Mouse (Mus musculus) kidney, embryonic 14.5 days (tissue): ENCODE data around the gene Plekha1. TPM values are rescaled to one million over a fixed set of nuclear protein-coding genes. Genes with fewer than 3 reads are reported as not detected.

ENCODE experiments used
- ATAC-seq: fragments of 200-750 bp; cut with Nextera tagmentation; 2 replicates; pipeline ENCODE4 v1.8.0; 2017; ENCODE audit warnings: moderate number of reproducible peaks, mild to moderate bottlenecking, moderate TSS enrichment, moderate library complexity; ENCODE audit not compliant: low FRiP score, low TSS enrichment
- H3K27ac ChIP-seq: fragments of 300-500 bp; sonication (generic); 2 replicates; pipeline ENCODE4 v1.5.1; 2014; ENCODE audit warnings: low read depth, mild to moderate bottlenecking, low read length, moderate library complexity, mixed read lengths
- H3K27me3 ChIP-seq: fragments of 300-500 bp; sonication (generic); 2 replicates; pipeline ENCODE4 v1.6.1; 2014; ENCODE audit warnings: mild to moderate bottlenecking, low read length; ENCODE audit not compliant: control insufficient read depth, insufficient read depth
- H3K36me3 ChIP-seq: fragments of 300-500 bp; sonication (generic); 2 replicates; pipeline ENCODE4 v1.6.1; 2014; ENCODE audit warnings: low read length, mixed read lengths; ENCODE audit not compliant: control insufficient read depth, insufficient read depth
- H3K4me1 ChIP-seq: fragments of 300-500 bp; sonication (generic); 2 replicates; pipeline ENCODE4 v1.6.1; 2014; ENCODE audit warnings: low read length, mixed read lengths; ENCODE audit not compliant: control insufficient read depth, insufficient read depth
- H3K4me2 ChIP-seq: fragments of 300-500 bp; sonication (generic); replicated peaks from 2 replicates; pipeline ENCODE4 v1.6.1; 2014; ENCODE audit warnings: low read depth, mild to moderate bottlenecking, low read length
- H3K4me3 ChIP-seq: fragments of 300-500 bp; sonication (generic); 2 replicates; pipeline ENCODE4 v1.5.1; 2014; ENCODE audit warnings: mild to moderate bottlenecking, low read length
- H3K9ac ChIP-seq: fragments of 300-500 bp; sonication (generic); 2 replicates; pipeline ENCODE4 v1.6.1; 2014; ENCODE audit warnings: low read depth, mild to moderate bottlenecking, low read length, moderate library complexity
- H3K9me3 ChIP-seq: fragments of 300-500 bp; sonication (generic); 2 replicates; pipeline ENCODE4 v1.6.1; 2016; ENCODE audit warnings: low read length; ENCODE audit not compliant: control insufficient read depth
- WGBS: fragments of 180-500 bp; shearing (Covaris S2); extraction: QIAGEN DNeasy Blood & Tissue Kit; methylation state at CpG from one replicate; pipeline ENCODE4 v1.1.7; 2014; 5-methylcytosine and 5-hydroxymethylcytosine counted together
- polyA plus RNA-seq: library from polyadenylated mRNA; unstranded; fragments of >200 nt; fragmentation: Nextera tagmentation; extraction: Ambion mirVana; gene quantifications from 2 replicates; pipeline ENCODE4 v1.2.1, GENCODE M21; 2014

Plekha1 gene
- polyA plus RNA-seq, 1 experiment from 2014 or later, result 72.9 TPM

- H3K27ac ChIP-seq, result no peak overlapping the region
- no peak overlapping the region for H3K4me2 ChIP-seq
- no peak overlapping the region for H3K9ac ChIP-seq
- 81% methylated on average over 4 of the region's 4 CpGs for WGBS
- no peak for ATAC-seq
- H3K4me3 ChIP-seq, result no peak overlapping the region
- H3K9me3 ChIP-seq, result no peaks in the 10 kb centered on the region
- H3K27me3 ChIP-seq, result no peaks in the 10 kb centered on the region
- peaks cover 36% of the 10 kb centered on the region for H3K36me3 ChIP-seq
- no peaks in the 10 kb centered on the region for H3K4me1 ChIP-seq
These were observed 32.8 kb downstream of the Plekha1 start for GRCm38 (mm10) chr7:130898373-130898772.

- WGBS, result 90% methylated on average over 5 of the region's 5 CpGs
- Histone ChIP-seq H3K36me3 (peaks cover 55% of the 10 kb centered on the region), H3K4me2 (no peak overlapping the region), H3K27ac (no peak overlapping the region), H3K4me1 (no peaks in the 10 kb centered on the region), H3K27me3 (no peaks in the 10 kb centered on the region), H3K9ac (no peak overlapping the region), H3K4me3 (no peak overlapping the region), H3K9me3 (no peaks in the 10 kb centered on the region)
- no peak for ATAC-seq
These were observed 34.8 kb downstream of the Plekha1 start for GRCm38 (mm10) chr7:130900233-130900848.

- ATAC-seq, result no peak
- WGBS, result 94% methylated on average over 1 of the region's 1 CpGs
These were observed 37.4 kb downstream of the Plekha1 start for GRCm38 (mm10) chr7:130902929-130903328.

GRCm38 (mm10) chr7:130903505-130904074 is 38.0 kb downstream of the Plekha1 start:
- 84% methylated on average over 16 of the region's 16 CpGs for WGBS

More at GRCm38 (mm10) chr7:130902929-130903328, 37.4 kb downstream of the Plekha1 start:
- Histone ChIP-seq H3K4me3 (no peak overlapping the region), H3K4me1 (no peaks in the 10 kb centered on the region), H3K9me3 (no peaks in the 10 kb centered on the region), H3K9ac (no peak overlapping the region), H3K36me3 (peaks cover 54% of the 10 kb centered on the region), H3K4me2 (no peak overlapping the region), H3K27ac (no peak overlapping the region), H3K27me3 (no peaks in the 10 kb centered on the region)

GRCm38 (mm10) chr7:130904571-130905365 is 39.2 kb downstream of the Plekha1 start:
- Histone ChIP-seq H3K4me3 (no peak overlapping the region), H3K27ac (no peak overlapping the region), H3K9me3 (no peaks in the 10 kb centered on the region), H3K4me2 (no peak overlapping the region), H3K27me3 (no peaks in the 10 kb centered on the region), H3K4me1 (no peaks in the 10 kb centered on the region), H3K36me3 (peaks cover 69% of the 10 kb centered on the region), H3K9ac (no peak overlapping the region)
- ATAC-seq, result no peak
- WGBS, result 86% methylated on average over 13 of the region's 13 CpGs

More at GRCm38 (mm10) chr7:130903505-130904074, 38.0 kb downstream of the Plekha1 start:
- Histone ChIP-seq H3K27me3 (no peaks in the 10 kb centered on the region), H3K4me1 (no peaks in the 10 kb centered on the region), H3K27ac (no peak overlapping the region), H3K9ac (no peak overlapping the region), H3K36me3 (peaks cover 60% of the 10 kb centered on the region), H3K4me2 (no peak overlapping the region), H3K4me3 (no peak overlapping the region), H3K9me3 (no peaks in the 10 kb centered on the region)
- ATAC-seq, result no peak

- Histone ChIP-seq H3K27ac (no peak overlapping the region), H3K4me1 (no peaks in the 10 kb centered on the region), H3K4me3 (no peak overlapping the region), H3K36me3 (peaks cover 42% of the 10 kb centered on the region), H3K9me3 (no peaks in the 10 kb centered on the region), H3K4me2 (no peak overlapping the region), H3K27me3 (no peaks in the 10 kb centered on the region), H3K9ac (no peak overlapping the region)
- no peak for ATAC-seq
- 93% methylated on average over 14 of the region's 14 CpGs for WGBS
These were observed 45.3 kb downstream of the Plekha1 start for GRCm38 (mm10) chr7:130910841-130911240.

GRCm38 (mm10) chr7:130914693-130915363 is 49.3 kb downstream of the Plekha1 start:
- H3K27ac ChIP-seq, result no peak overlapping the region
- H3K9me3 ChIP-seq, result no peaks in the 10 kb centered on the region
- H3K36me3 ChIP-seq, result peaks cover 19% of the 10 kb centered on the region; the same call in 1 of the 2 replicates
- no peak overlapping the region for H3K4me2 ChIP-seq
- 44% methylated on average over 5 of the region's 5 CpGs for WGBS
- H3K9ac ChIP-seq, result no peak overlapping the region
- no peaks in the 10 kb centered on the region for H3K27me3 ChIP-seq
- no peak for ATAC-seq
- no peaks in the 10 kb centered on the region for H3K4me1 ChIP-seq
- no peak overlapping the region for H3K4me3 ChIP-seq

GRCm38 (mm10) chr7:130918260-130918659 is 52.7 kb downstream of the Plekha1 start:
- H3K27me3 ChIP-seq, result no peaks in the 10 kb centered on the region
- no peak overlapping the region for H3K27ac ChIP-seq
- 65% methylated on average over 2 of the region's 2 CpGs for WGBS
- no peak overlapping the region for H3K4me2 ChIP-seq
- no peaks in the 10 kb centered on the region for H3K4me1 ChIP-seq
- H3K9ac ChIP-seq, result no peak overlapping the region
- no peak for ATAC-seq
- H3K9me3 ChIP-seq, result no peaks in the 10 kb centered on the region
- H3K36me3 ChIP-seq, result peaks cover 5% of the 10 kb centered on the region; the same call in 1 of the 2 replicates
- H3K4me3 ChIP-seq, result no peak overlapping the region
